Mouse (Mus musculus): ENCODE results near the gene Zfpl1. TPM values are rescaled to one million over a fixed set of nuclear protein-coding genes. Genes with fewer than 3 reads are reported as not detected.
A peak's percentile ranks its signal among the peaks of the same experiment; 100 is the strongest.

The Zfpl1 gene
- total RNA-seq, 2 experiments from 2014 or later = 41.8 to 45.8 TPM

GRCm38 (mm10) chr19:6088841-6089240, 4.1 kb upstream of the Zfpl1 start:
- H3K27ac ChIP-seq = no peak overlapping the region
- no peak for DNase-seq (ENCODE audit: extremely low spot score in 1 of 2, low spot score in 2 of 2)
- TF ChIP-seq CTCF (IDR thresholded peaks at IDR 0.05) = no peak
- no peak overlapping the region for H3K4me3 ChIP-seq
- intact Hi-C loops (cut with DNase I) = loop anchor here (10.0 kb wide), 1 partner anchor 246 kb away; the partner anchor contains the start of gene Men1

- no peak for DNase-seq (ENCODE audit: extremely low spot score in 1 of 2, low spot score in 2 of 2)
- no peak overlapping the region for H3K27ac ChIP-seq
- intact Hi-C loops (cut with DNase I) = loop anchor here (2.0 to 10.0 kb wide), 2 partner anchors 25 to 249 kb away; partner anchors contain the start of genes Men1 and Znhit2
- H3K4me3 ChIP-seq = peak overlapping the region; percentile 70
- TF ChIP-seq CTCF (IDR thresholded peaks at IDR 0.05) = no peak
Observed at GRCm38 (mm10) chr19:6085417-6085879, 692 bp upstream of the Zfpl1 start.

- intact Hi-C loops (cut with DNase I) = loop anchor here (5.0 to 10.0 kb wide), 2 partner anchors 35 to 253 kb away; partner anchors contain the start of genes Men1 and Sac3d1
- TF ChIP-seq CTCF (IDR thresholded peaks at IDR 0.05) = no peak
- Histone ChIP-seq H3K4me3 (no peak within 1 kb of the TSS), H3K27ac (no peak within 1 kb of the TSS)
- DNase-seq (ENCODE audit: extremely low spot score in 1 of 2, low spot score in 2 of 2) = no peak
Observed at GRCm38 (mm10) chr19:6082156-6082555, 2.6 kb downstream of the Zfpl1 start, which contains the start of gene Gm28374. Gene Gm28374, minus strand, starts transcription at chr19:6082256.

- no peak within 1 kb of the TSS for H3K4me3 ChIP-seq
- no peak for TF ChIP-seq CTCF (IDR thresholded peaks at IDR 0.05)
- no peak for DNase-seq (ENCODE audit: extremely low spot score in 1 of 2, low spot score in 2 of 2)
- no peak within 1 kb of the TSS for H3K27ac ChIP-seq
- intact Hi-C loops (cut with DNase I) = loop anchor here (5.0 to 10.0 kb wide), 2 partner anchors 37 to 255 kb away; partner anchors contain the start of genes Men1 and Sac3d1
Observed at GRCm38 (mm10) chr19:6079983-6080480, 4.7 kb downstream of the Zfpl1 start, which contains the start of gene Tmem262. Gene Tmem262, plus strand, starts transcription at chr19:6080033.

GRCm38 (mm10) chr19:6076564-6077393, 8.0 kb downstream of the Zfpl1 start, which contains the start of gene Vps51:
Gene Vps51, minus strand, starts transcription at chr19:6077231.
- DNase-seq (ENCODE audit: extremely low spot score in 1 of 2, low spot score in 2 of 2) = peak; percentile 84 to 87
- Histone ChIP-seq H3K27ac (peak within 1 kb of the TSS; percentile 95), H3K4me3 (peak within 1 kb of the TSS; percentile 85)
- intact Hi-C loops (cut with DNase I) = loop anchor here (1.0 kb wide), 1 partner anchor 30 kb away; the partner anchor contains the start of gene Syvn1
- no peak for TF ChIP-seq CTCF (IDR thresholded peaks at IDR 0.05)

GRCm38 (mm10) chr19:6073889-6074288, 10.9 kb downstream of the Zfpl1 start:
- intact Hi-C loops (cut with DNase I) = no loop called here
- Histone ChIP-seq H3K4me3 (no peak overlapping the region), H3K27ac (no peak overlapping the region)
- DNase-seq (ENCODE audit: extremely low spot score in 1 of 2, low spot score in 2 of 2) = no peak
- no peak for TF ChIP-seq CTCF (IDR thresholded peaks at IDR 0.05)

GRCm38 (mm10) chr19:6071261-6071660, 13.5 kb downstream of the Zfpl1 start:
- TF ChIP-seq CTCF (IDR thresholded peaks at IDR 0.05) = no peak
- H3K4me3 ChIP-seq = no peak overlapping the region
- no peak for DNase-seq (ENCODE audit: extremely low spot score in 1 of 2, low spot score in 2 of 2)
- H3K27ac ChIP-seq = no peak overlapping the region
- intact Hi-C loops (cut with DNase I) = no loop called here

- Histone ChIP-seq H3K27ac (no peak overlapping the region), H3K4me3 (no peak overlapping the region)
- no peak for TF ChIP-seq CTCF (IDR thresholded peaks at IDR 0.05)
- intact Hi-C loops (cut with DNase I) = no loop called here
- DNase-seq (ENCODE audit: extremely low spot score in 1 of 2, low spot score in 2 of 2) = no peak
Observed at GRCm38 (mm10) chr19:6070571-6071250, 14.0 kb downstream of the Zfpl1 start.

GRCm38 (mm10) chr19:6069851-6070250, 14.9 kb downstream of the Zfpl1 start:
- no peak overlapping the region for H3K4me3 ChIP-seq
- intact Hi-C loops (cut with DNase I) = no loop called here
- H3K27ac ChIP-seq = no peak overlapping the region
- TF ChIP-seq CTCF (IDR thresholded peaks at IDR 0.05) = no peak
- DNase-seq (ENCODE audit: extremely low spot score in 1 of 2, low spot score in 2 of 2) = no peak

- DNase-seq (ENCODE audit: extremely low spot score in 1 of 2, low spot score in 2 of 2) = no peak
- no peak; the same call in 1 of the 2 replicates for TF ChIP-seq CTCF (IDR thresholded peaks at IDR 0.05)
- intact Hi-C loops (cut with DNase I) = no loop called here
- Histone ChIP-seq H3K27ac (no peak overlapping the region), H3K4me3 (no peak overlapping the region)
Observed at GRCm38 (mm10) chr19:6068951-6069350, 15.8 kb downstream of the Zfpl1 start.

GRCm38 (mm10) chr19:6067724-6068415, 16.9 kb downstream of the Zfpl1 start, which contains the start of gene Tm7sf2:
Gene Tm7sf2, minus strand, starts transcription at chr19:6068373.
- DNase-seq (ENCODE audit: extremely low spot score in 1 of 2, low spot score in 2 of 2) = peak; percentile 79 to 87

More at GRCm38 (mm10) chr19:6067724-6068415, 16.9 kb downstream of the Zfpl1 start, which contains the start of gene Tm7sf2:
- intact Hi-C loops (cut with DNase I) = no loop called here
- no peak; the same call in 1 of the 2 replicates for TF ChIP-seq CTCF (IDR thresholded peaks at IDR 0.05)
- H3K4me3 ChIP-seq = peak within 1 kb of the TSS; percentile 50
- H3K27ac ChIP-seq = peak within 1 kb of the TSS; percentile 66

All from left cerebral cortex, adult 2 months (tissue).